Mouse (Mus musculus): ENCODE measurements around the gene Acrv1. TPM values are rescaled to one million over a fixed set of nuclear protein-coding genes. Genes with fewer than 3 reads are reported as not detected.
A peak's percentile ranks its signal among the peaks of the same experiment; 100 is the strongest.
"Not testable (repeated sequence)": the region's sequence is repeated elsewhere in the genome, so short reads cannot be mapped to it uniquely, and the experiment has no call there.

Gene Acrv1
- polyA plus RNA-seq (2015; fragmentation: Nextera tagmentation; extraction: Ambion mirVana), result not detected in 2 replicates

- DNase-seq (no peak), ATAC-seq (ENCODE audit: low read depth) (no peak)
- Histone ChIP-seq H3K4me3 (replicated peaks) (no peak within 1 kb of the TSS), H3K27me3 (no peaks in the 10 kb centered on the region), H3K36me3 (no peaks in the 10 kb centered on the region), H3K27ac (no peak within 1 kb of the TSS), H3K4me2 (no peak within 1 kb of the TSS), H3K4me1 (replicated peaks) (no peaks in the 10 kb centered on the region), H3K9me3 (replicated peaks) (no peaks in the 10 kb centered on the region), H3K9ac (no peak within 1 kb of the TSS)
- 57% methylated on average over 1 of the region's 1 CpGs for WGBS (ENCODE audit: insufficient replicate concordance)
Observed at GRCm38 (mm10) chr9:36692920-36693319, at the start of gene Acrv1. Acrv1 (plus strand) TSS chr9:36693220.

- H3K27ac ChIP-seq; H3K36me3 ChIP-seq; H3K4me3 ChIP-seq (replicated peaks); DNase-seq; ATAC-seq (ENCODE audit: low read depth); H3K27me3 ChIP-seq; H3K4me1 ChIP-seq (replicated peaks); H3K9me3 ChIP-seq (replicated peaks); H3K4me2 ChIP-seq; H3K9ac ChIP-seq: not testable (repeated sequence)
- WGBS (ENCODE audit: insufficient replicate concordance), result 33% methylated on average over 3 of the region's 3 CpGs
Observed at GRCm38 (mm10) chr9:36643276-36643675, 49.7 kb upstream of the Acrv1 start, which contains the start of gene A630095E13Rik. A630095E13Rik (minus strand) TSS chr9:36643376.

- Histone ChIP-seq H3K27ac (no peak overlapping the region), H3K36me3 (no peaks in the 10 kb centered on the region), H3K4me3 (replicated peaks) (no peak overlapping the region), H3K9ac (no peak overlapping the region), H3K9me3 (replicated peaks) (no peaks in the 10 kb centered on the region), H3K27me3 (no peaks in the 10 kb centered on the region), H3K4me1 (replicated peaks) (no peaks in the 10 kb centered on the region), H3K4me2 (no peak overlapping the region)
- DNase-seq (no peak), ATAC-seq (ENCODE audit: low read depth) (no peak)
- 36% methylated on average over 2 of the region's 2 CpGs for WGBS (ENCODE audit: insufficient replicate concordance)
Observed at GRCm38 (mm10) chr9:36681424-36681823, 11.6 kb upstream of the Acrv1 start.

GRCm38 (mm10) chr9:36687329-36687728 is 5.7 kb upstream of the Acrv1 start:
- H3K9ac ChIP-seq, result no peak overlapping the region
- no peak overlapping the region for H3K4me2 ChIP-seq
- no peaks in the 10 kb centered on the region for H3K9me3 ChIP-seq (replicated peaks)
- DNase-seq, result no peak
- H3K27me3 ChIP-seq, result no peaks in the 10 kb centered on the region
- no peak for ATAC-seq (ENCODE audit: low read depth)
- H3K27ac ChIP-seq, result no peak overlapping the region
- no peak overlapping the region for H3K4me3 ChIP-seq (replicated peaks)
- no peaks in the 10 kb centered on the region for H3K4me1 ChIP-seq (replicated peaks)
- no peaks in the 10 kb centered on the region for H3K36me3 ChIP-seq

- Histone ChIP-seq H3K4me2 (no peak overlapping the region), H3K4me1 (replicated peaks) (no peaks in the 10 kb centered on the region), H3K9ac (no peak overlapping the region), H3K27ac (no peak overlapping the region), H3K4me3 (replicated peaks) (no peak overlapping the region), H3K27me3 (no peaks in the 10 kb centered on the region), H3K9me3 (replicated peaks) (no peaks in the 10 kb centered on the region), H3K36me3 (no peaks in the 10 kb centered on the region)
- WGBS (ENCODE audit: insufficient replicate concordance), result 75% methylated on average over 10 of the region's 10 CpGs
- ATAC-seq (ENCODE audit: low read depth) (no peak), DNase-seq (no peak)
Observed at GRCm38 (mm10) chr9:36694276-36694675, 1.3 kb downstream of the Acrv1 start.

- no peak overlapping the region for H3K9ac ChIP-seq
- H3K36me3 ChIP-seq, result peaks cover 27% of the 10 kb centered on the region
- 69% methylated on average over 3 of the region's 3 CpGs for WGBS (ENCODE audit: insufficient replicate concordance)
- H3K4me1 ChIP-seq (replicated peaks), result peaks cover 6% of the 10 kb centered on the region; the same call in 1 of the 2 replicates
- no peaks in the 10 kb centered on the region for H3K27me3 ChIP-seq
- no peaks in the 10 kb centered on the region for H3K9me3 ChIP-seq (replicated peaks)
- H3K4me2 ChIP-seq, result no peak overlapping the region
- no peak for DNase-seq
- ATAC-seq (ENCODE audit: low read depth), result no peak
- no peak overlapping the region for H3K27ac ChIP-seq
- H3K4me3 ChIP-seq (replicated peaks), result no peak overlapping the region
Observed at GRCm38 (mm10) chr9:36705923-36706322, 12.9 kb downstream of the Acrv1 start.

GRCm38 (mm10) chr9:36707304-36707703 is 14.3 kb downstream of the Acrv1 start:
- Histone ChIP-seq H3K36me3 (peaks cover 33% of the 10 kb centered on the region), H3K27me3 (no peaks in the 10 kb centered on the region)
- ATAC-seq (ENCODE audit: low read depth), result no peak

GRCm38 (mm10) chr9:36716624-36717023 is 23.6 kb downstream of the Acrv1 start:
- H3K4me2 ChIP-seq, result no peak overlapping the region
- WGBS (ENCODE audit: insufficient replicate concordance), result 83% methylated on average over 3 of the region's 3 CpGs
- ATAC-seq (ENCODE audit: low read depth) (no peak), DNase-seq (no peak)
- no peaks in the 10 kb centered on the region for H3K9me3 ChIP-seq (replicated peaks)
- no peak overlapping the region for H3K9ac ChIP-seq
- no peaks in the 10 kb centered on the region for H3K27me3 ChIP-seq
- H3K27ac ChIP-seq, result no peak overlapping the region
- peaks cover 65% of the 10 kb centered on the region for H3K36me3 ChIP-seq
- H3K4me1 ChIP-seq (replicated peaks), result no peaks in the 10 kb centered on the region
- H3K4me3 ChIP-seq (replicated peaks), result no peak overlapping the region

More at GRCm38 (mm10) chr9:36707304-36707703, 14.3 kb downstream of the Acrv1 start:
- Histone ChIP-seq H3K4me2 (no peak overlapping the region), H3K4me1 (replicated peaks) (peaks cover 6% of the 10 kb centered on the region; the same call in 1 of the 2 replicates), H3K9me3 (replicated peaks) (no peaks in the 10 kb centered on the region), H3K4me3 (replicated peaks) (no peak overlapping the region), H3K9ac (no peak overlapping the region), H3K27ac (no peak overlapping the region)
- WGBS (ENCODE audit: insufficient replicate concordance), result 37% methylated on average over 6 of the region's 6 CpGs
- no peak for DNase-seq

GRCm38 (mm10) chr9:36726131-36727033 is 33.4 kb downstream of the Acrv1 start:
- under 1% methylated on average over 53 of the region's 53 CpGs for WGBS (ENCODE audit: insufficient replicate concordance)

GRCm38 (mm10) chr9:36727034-36727755 is 34.2 kb downstream of the Acrv1 start, which contains the start of gene Chek1:
Chek1 (minus strand) TSS chr9:36727065.
- peak; percentile 13; the same call in 1 of the 2 replicates for ATAC-seq (ENCODE audit: low read depth)
- Histone ChIP-seq H3K36me3 (peaks cover 32% of the 10 kb centered on the region), H3K27ac (peak within 1 kb of the TSS; percentile 90), H3K27me3 (no peaks in the 10 kb centered on the region), H3K9me3 (replicated peaks) (no peaks in the 10 kb centered on the region), H3K4me2 (peak within 1 kb of the TSS; percentile 92), H3K4me1 (replicated peaks) (peaks cover 21% of the 10 kb centered on the region), H3K9ac (peak within 1 kb of the TSS; percentile 91), H3K4me3 (replicated peaks) (peak within 1 kb of the TSS; percentile 84)
- peak; percentile 1 for DNase-seq
- 3% methylated on average over 12 of the region's 12 CpGs for WGBS (ENCODE audit: insufficient replicate concordance)

More at GRCm38 (mm10) chr9:36726131-36727033, 33.4 kb downstream of the Acrv1 start:
- peak; percentile 87 for ATAC-seq (ENCODE audit: low read depth)
- Histone ChIP-seq H3K4me1 (replicated peaks) (peaks cover 21% of the 10 kb centered on the region), H3K4me2 (peak overlapping the region; percentile 92), H3K9me3 (replicated peaks) (no peaks in the 10 kb centered on the region), H3K27ac (peak overlapping the region; percentile 90), H3K4me3 (replicated peaks) (peak overlapping the region; percentile 84), H3K27me3 (no peaks in the 10 kb centered on the region), H3K9ac (peak overlapping the region; percentile 91), H3K36me3 (peaks cover 34% of the 10 kb centered on the region)
- peak; percentile 87 for DNase-seq

Measured in liver, embryonic 13.5 days (tissue).